Comparison of ENCODE assay signal across 19 mouse cellular contexts in genomic region chr10:77440286-77440685, GRCm38 (mm10). TPM values are rescaled to one million over a fixed set of nuclear protein-coding genes. Genes with fewer than 3 reads are reported as not detected.
A peak's percentile ranks its signal among the peaks of the same experiment; 100 is the strongest.
DNase-seq lines count a peak whose midpoint lies in the region; ATAC-seq and TF ChIP-seq lines count a peak whose summit lies in the region.
"Had no signal": no experiment of that assay in that cellular context is flagged by ENCODE, and none has a peak within 500 bp of the region (broad histone marks: within the 10 kb centered on the region; RNA-seq: fewer than 3 reads in every experiment).

No protein-coding gene starts in this region.

- no peaks in the 10 kb centered on the region; the same call in 1 of the 2 replicates for H3K9me3 ChIP-seq in heart, embryonic 12.5 days (replicated peaks)
- H3K9me3 ChIP-seq in heart, embryonic 11.5 days (replicated peaks; ENCODE audit: control insufficient read depth, low read length): no peaks in the 10 kb centered on the region
- H3K9me3 ChIP-seq in lung, postnatal 0 days (ENCODE audit: low read length): no peaks in the 10 kb centered on the region
- peaks cover 6% of the 10 kb centered on the region; the same call in 1 of the 2 replicates for H3K9me3 ChIP-seq in limb, embryonic 14.5 days (ENCODE audit: control insufficient read depth, low read length)
- 0 out of 2 replicates have a peak, but pooled peaks cover 6% of the 10 kb centered on the region for H3K9me3 ChIP-seq in forebrain, embryonic 12.5 days
- H3K9me3 ChIP-seq in forebrain, postnatal 0 days (ENCODE audit: low read length): 0 out of 2 replicates have a peak, but pooled peaks cover 3% of the 10 kb centered on the region

- H3K36me3 ChIP-seq in heart, embryonic 12.5 days: no peaks in the 10 kb centered on the region
- no peaks in the 10 kb centered on the region for H3K36me3 ChIP-seq in heart, embryonic 11.5 days (ENCODE audit: control insufficient read depth, insufficient read depth, low read length)
- H3K36me3 ChIP-seq in lung, postnatal 0 days (ENCODE audit: insufficient read depth, low read length): no peaks in the 10 kb centered on the region
- no peaks in the 10 kb centered on the region for H3K36me3 ChIP-seq in limb, embryonic 14.5 days (ENCODE audit: control insufficient read depth, insufficient read depth, low read length)
- H3K36me3 ChIP-seq in forebrain, embryonic 12.5 days (replicated peaks): no peaks in the 10 kb centered on the region
- no peaks in the 10 kb centered on the region for H3K36me3 ChIP-seq in forebrain, postnatal 0 days (ENCODE audit: insufficient read depth)
- H3K36me3 ChIP-seq: neural tube, embryonic 12.5 days had no signal

- DNase-seq in lung, postnatal 0 days (ENCODE audit: low spot score): peak; percentile 75
- no peak for DNase-seq in lung, postnatal 4 days
- DNase-seq in fibroblast of lung, adult 2 months (ENCODE audit: low read depth): peak; percentile 69
- DNase-seq in limb, embryonic 14.5 days (ENCODE audit: low spot score): no peak
- no peak for DNase-seq in forebrain, postnatal 0 days
- DNase-seq: adrenal gland, adult 8-10 months; cerebellum, adult 9-10 months; embryo, embryonic 11 days; gastrocnemius, postnatal 10 days; kidney, adult 9 months; liver; right cerebral cortex, postnatal 25 days; thymus, adult 2 months had no signal

- H3K9ac ChIP-seq in heart, embryonic 12.5 days: no peak overlapping the region
- no peak overlapping the region for H3K9ac ChIP-seq in heart, embryonic 11.5 days (ENCODE audit: low read depth, low read length)
- no peak overlapping the region for H3K9ac ChIP-seq in lung, postnatal 0 days (replicated peaks; ENCODE audit: low read depth)
- 0 out of 2 replicates have a peak overlapping the region, but pooled peaks have one; percentile 2 for H3K9ac ChIP-seq in limb, embryonic 14.5 days (ENCODE audit: low read depth, low read length, severe bottlenecking)
- no peak overlapping the region for H3K9ac ChIP-seq in forebrain, embryonic 12.5 days
- no peak overlapping the region for H3K9ac ChIP-seq in forebrain, postnatal 0 days
- H3K9ac ChIP-seq: neural tube, embryonic 12.5 days had no signal

- no peak for TF ChIP-seq POLR2A in limb, embryonic 14.5 days (IDR thresholded peaks at IDR 0.05; ENCODE audit: borderline replicate concordance, extremely low read depth, insufficient read depth, insufficient read length)

- no peaks in the 10 kb centered on the region for H3K27me3 ChIP-seq in heart, embryonic 12.5 days (replicated peaks)
- no peaks in the 10 kb centered on the region for H3K27me3 ChIP-seq in heart, embryonic 11.5 days (ENCODE audit: control insufficient read depth, insufficient read depth, low read length)
- H3K27me3 ChIP-seq in lung, postnatal 0 days (replicated peaks; ENCODE audit: insufficient read depth, low read length): no peaks in the 10 kb centered on the region
- H3K27me3 ChIP-seq in limb, embryonic 14.5 days (ENCODE audit: control insufficient read depth, insufficient read depth, low read length): no peaks in the 10 kb centered on the region
- no peaks in the 10 kb centered on the region for H3K27me3 ChIP-seq in forebrain, embryonic 12.5 days
- H3K27me3 ChIP-seq in forebrain, postnatal 0 days (ENCODE audit: insufficient read depth, low read length): no peaks in the 10 kb centered on the region
- H3K27me3 ChIP-seq: neural tube, embryonic 12.5 days had no signal

- TF ChIP-seq EP300 in lung, postnatal 0 days (IDR thresholded peaks at IDR 0.05): no peak

- peaks cover 29% of the 10 kb centered on the region for H3K4me1 ChIP-seq in heart, embryonic 12.5 days (replicated peaks)
- peaks cover 20% of the 10 kb centered on the region for H3K4me1 ChIP-seq in heart, embryonic 11.5 days (ENCODE audit: control insufficient read depth, insufficient read depth, low read length)
- peaks cover 9% of the 10 kb centered on the region; the same call in 1 of the 2 replicates for H3K4me1 ChIP-seq in lung, postnatal 0 days (ENCODE audit: insufficient read depth, low read depth, low read length)
- H3K4me1 ChIP-seq in limb, embryonic 14.5 days (ENCODE audit: control insufficient read depth, insufficient read depth, low read length): peaks cover 6% of the 10 kb centered on the region
- H3K4me1 ChIP-seq in forebrain, embryonic 12.5 days: no peaks in the 10 kb centered on the region
- H3K4me1 ChIP-seq in forebrain, postnatal 0 days (ENCODE audit: insufficient read depth): no peaks in the 10 kb centered on the region
- H3K4me1 ChIP-seq: neural tube, embryonic 12.5 days had no signal

- WGBS in heart, embryonic 12.5 days: 49% methylated on average over 6 of the region's 6 CpGs
- 39% methylated on average over 6 of the region's 6 CpGs for WGBS in heart, embryonic 11.5 days (ENCODE audit: insufficient replicate concordance)
- 32% methylated on average over 6 of the region's 6 CpGs for WGBS in lung, postnatal 0 days
- 32% methylated on average over 6 of the region's 6 CpGs for WGBS in limb, embryonic 14.5 days
- 60% methylated on average over 6 of the region's 6 CpGs for WGBS in forebrain, embryonic 12.5 days
- WGBS in forebrain, postnatal 0 days: 61% methylated on average over 6 of the region's 6 CpGs

- no peak overlapping the region for H3K4me3 ChIP-seq in heart, embryonic 12.5 days
- no peak overlapping the region for H3K4me3 ChIP-seq in heart, embryonic 11.5 days (ENCODE audit: low read depth, low read length)
- no peak overlapping the region for H3K4me3 ChIP-seq in lung, postnatal 0 days (ENCODE audit: low read depth, low read length)
- no peak overlapping the region for H3K4me3 ChIP-seq in limb, embryonic 14.5 days (replicated peaks; ENCODE audit: low read length)
- no peak overlapping the region for H3K4me3 ChIP-seq in forebrain, embryonic 12.5 days (replicated peaks)
- no peak overlapping the region for H3K4me3 ChIP-seq in forebrain, postnatal 0 days (ENCODE audit: low read depth, low read length)
- H3K4me3 ChIP-seq: neural tube, embryonic 12.5 days had no signal

- H3K4me2 ChIP-seq in heart, embryonic 12.5 days: peak overlapping the region; percentile 39; the same call in 1 of the 2 replicates
- no peak overlapping the region for H3K4me2 ChIP-seq in heart, embryonic 11.5 days
- H3K4me2 ChIP-seq in lung, postnatal 0 days (replicated peaks; ENCODE audit: low read depth, low read length): 0 out of 2 replicates have a peak overlapping the region, but pooled peaks have one; percentile 6
- H3K4me2 ChIP-seq in limb, embryonic 14.5 days (replicated peaks; ENCODE audit: low read depth, low read length, severe bottlenecking): no peak overlapping the region
- no peak overlapping the region for H3K4me2 ChIP-seq in forebrain, embryonic 12.5 days
- H3K4me2 ChIP-seq in forebrain, postnatal 0 days (ENCODE audit: low read depth): no peak overlapping the region
- H3K4me2 ChIP-seq: neural tube, embryonic 12.5 days had no signal

- ATAC-seq in heart, embryonic 12.5 days (ENCODE audit: insufficient number of reproducible peaks, low FRiP score): no peak
- no peak for ATAC-seq in heart, embryonic 11.5 days (replicated peaks; ENCODE audit: insufficient number of reproducible peaks, low FRiP score, low TSS enrichment)
- ATAC-seq in lung, postnatal 0 days: peak; percentile 33
- ATAC-seq in limb, embryonic 14.5 days (ENCODE audit: low FRiP score, low read depth): no peak
- no peak for ATAC-seq in forebrain, embryonic 12.5 days (ENCODE audit: low FRiP score)
- no peak for ATAC-seq in forebrain, postnatal 0 days
- ATAC-seq: forebrain, embryonic 16.5 days; hindbrain, postnatal 0 days had no signal

- TF ChIP-seq CTCF in lung, postnatal 0 days (IDR thresholded peaks at IDR 0.05): no peak
- no peak for TF ChIP-seq CTCF in forebrain, postnatal 0 days (IDR thresholded peaks at IDR 0.05; ENCODE audit: low read depth)

- no peak overlapping the region for H3K27ac ChIP-seq in heart, embryonic 12.5 days (ENCODE audit: poor library complexity, severe bottlenecking)
- H3K27ac ChIP-seq in heart, embryonic 11.5 days (ENCODE audit: low read depth, low read length): no peak overlapping the region
- H3K27ac ChIP-seq in lung, postnatal 0 days (ENCODE audit: low read length): peak overlapping the region; percentile 71
- H3K27ac ChIP-seq in limb, embryonic 14.5 days (replicated peaks; ENCODE audit: low read depth, low read length): no peak overlapping the region
- no peak overlapping the region for H3K27ac ChIP-seq in forebrain, embryonic 12.5 days
- H3K27ac ChIP-seq in forebrain, postnatal 0 days (ENCODE audit: low read depth, low read length): no peak overlapping the region
- H3K27ac ChIP-seq: hindbrain, postnatal 0 days; neural tube, embryonic 12.5 days had no signal

RNA-seq across cellular contexts. Expression of gene Adarb1, which starts 22.2 kb away (rescaled TPM):
- 13.3 and 14.2 TPM in 2 replicates for polyA plus RNA-seq in heart, embryonic 12.5 days (2016; fragmentation: Nextera tagmentation; extraction: Ambion mirVana)
- polyA plus RNA-seq in heart, embryonic 11.5 days (2014; fragmentation: Nextera tagmentation; extraction: Ambion mirVana): 8.7 and 8.8 TPM in 2 replicates
- polyA plus RNA-seq in lung, postnatal 0 days (2015; fragmentation: Nextera tagmentation; extraction: Ambion mirVana): 25.3 and 30.1 TPM in 2 replicates
- 7.4 and 8.2 TPM in 2 replicates for polyA plus RNA-seq in limb, embryonic 14.5 days (2012; rRNA removed)
- 3.5 and 3.6 TPM in 2 replicates for polyA plus RNA-seq in limb, embryonic 14.5 days (2014; fragmentation: Nextera tagmentation; extraction: Ambion mirVana)
- polyA plus RNA-seq in forebrain, embryonic 12.5 days (2016; fragmentation: Nextera tagmentation; extraction: Ambion mirVana): 8.3 and 8.4 TPM in 2 replicates
- total RNA-seq in forebrain, postnatal 0 days (2014; rRNA removed): 39.4 and 40.2 TPM in 2 replicates
- polyA plus RNA-seq in forebrain, postnatal 0 days (2015; fragmentation: Nextera tagmentation; extraction: Ambion mirVana): 12.4 and 12.5 TPM in 2 replicates

Comparison
In these comparisons a context has a peak if more than half of its experiments do, and no peak if none do; other contexts are left out.
1. H3K4me2 ChIP-seq: peak in heart, embryonic 12.5 days (single experiment) and lung, postnatal 0 days (single experiment); none in heart, embryonic 11.5 days (single experiment), limb, embryonic 14.5 days (single experiment), forebrain, embryonic 12.5 days (single experiment) and forebrain, postnatal 0 days (single experiment).
2. DNase-seq: peak in lung, postnatal 0 days (single experiment) and fibroblast of lung, adult 2 months (single experiment); none in lung, postnatal 4 days (0 of 2), limb, embryonic 14.5 days (single experiment) and forebrain, postnatal 0 days (single experiment).